Mouse (Mus musculus) midbrain, embryonic 14.5 days (tissue): ENCODE results near the gene Tent5b. TPM values are rescaled to one million over a fixed set of nuclear protein-coding genes. Genes with fewer than 3 reads are reported as not detected.

Experiments used
- ATAC-seq: fragments of 200-750 bp; cut with Nextera tagmentation; 2 replicates; pipeline ENCODE4 v1.8.0; 2017; ENCODE audit warnings: moderate number of reproducible peaks, moderate library complexity; ENCODE audit not compliant: low FRiP score, low TSS enrichment
- DNase-seq: peaks from one replicate; pipeline ENCODE4 v3.0.0-alpha.2; 2015
- H3K27ac ChIP-seq: fragments of 300-500 bp; sonication (generic); replicated peaks from 2 replicates; pipeline ENCODE4 v1.5.1; 2014; ENCODE audit warnings: mild to moderate bottlenecking, low read depth, low read length, moderate library complexity
- H3K27me3 ChIP-seq: fragments of 300-500 bp; sonication (generic); 2 replicates; pipeline ENCODE4 v1.6.1; 2014; ENCODE audit warnings: low read length, control low read depth, mixed read lengths; ENCODE audit not compliant: control insufficient read depth, insufficient read depth
- H3K36me3 ChIP-seq: fragments of 300-500 bp; sonication (generic); 2 replicates; pipeline ENCODE4 v1.6.1; 2014; ENCODE audit warnings: low read length, control low read depth; ENCODE audit not compliant: control insufficient read depth, insufficient read depth
- H3K4me1 ChIP-seq: fragments of 300-500 bp; sonication (generic); 2 replicates; pipeline ENCODE4 v1.6.1; 2014; ENCODE audit warnings: mild to moderate bottlenecking, antibody characterized with exemption, low read length, control low read depth; ENCODE audit not compliant: control insufficient read depth, insufficient read depth
- H3K4me2 ChIP-seq: fragments of 300-500 bp; sonication (generic); 2 replicates; pipeline ENCODE4 v1.6.1; 2014; ENCODE audit warnings: mild to moderate bottlenecking, low read length, moderate library complexity
- H3K4me3 ChIP-seq: fragments of 300-500 bp; sonication (generic); replicated peaks from 2 replicates; pipeline ENCODE4 v1.5.1; 2014; ENCODE audit warnings: low read depth, low read length
- H3K9ac ChIP-seq: fragments of 300-500 bp; sonication (generic); replicated peaks from 2 replicates; pipeline ENCODE4 v1.6.1; 2014; ENCODE audit warnings: mild to moderate bottlenecking, low read length, moderate library complexity
- H3K9me3 ChIP-seq: fragments of 300-500 bp; sonication (generic); 2 replicates; pipeline ENCODE4 v1.6.1; 2016; ENCODE audit warnings: low read length, control low read depth, mixed read lengths; ENCODE audit not compliant: control insufficient read depth
- WGBS: fragments of 180-500 bp; shearing (Covaris S2); extraction: QIAGEN DNeasy Blood & Tissue Kit; methylation state at CpG from one replicate; pipeline ENCODE4 v1.1.7; 2014; 5-methylcytosine and 5-hydroxymethylcytosine counted together
- polyA plus RNA-seq: library from polyadenylated mRNA; unstranded; fragments of >200 nt; fragmentation: Nextera tagmentation; extraction: Ambion mirVana; gene quantifications from 2 replicates; pipeline ENCODE4 v1.2.1, GENCODE M21; 2014

The Tent5b gene
- polyA plus RNA-seq: 0.09 and 0.15 TPM in 2 replicates

GRCm38 (mm10) chr4:133479458-133480184, at the start of gene Tent5b:
Gene Tent5b, plus strand, starts transcription at chr4:133480132.
- WGBS: 2% methylated on average over 29 of the region's 29 CpGs
- peaks cover 18% of the 10 kb centered on the region for H3K27me3 ChIP-seq
- H3K36me3 ChIP-seq: no peaks in the 10 kb centered on the region
- ATAC-seq: peak; percentile 98
- no peaks in the 10 kb centered on the region for H3K9me3 ChIP-seq
- H3K9ac ChIP-seq: no peak within 1 kb of the TSS
- peak; percentile 97 for DNase-seq
- 0 out of 2 replicates have a peak, but pooled peaks cover 5% of the 10 kb centered on the region for H3K4me1 ChIP-seq
- peak within 1 kb of the TSS; percentile 36 for H3K4me3 ChIP-seq
- H3K27ac ChIP-seq: no peak within 1 kb of the TSS
- peak within 1 kb of the TSS; percentile 46 for H3K4me2 ChIP-seq

- 20% methylated on average over 6 of the region's 6 CpGs for WGBS
- no peak for ATAC-seq
Observed at GRCm38 (mm10) chr4:133431508-133431907, 48.4 kb upstream of the Tent5b start.

DNA sequence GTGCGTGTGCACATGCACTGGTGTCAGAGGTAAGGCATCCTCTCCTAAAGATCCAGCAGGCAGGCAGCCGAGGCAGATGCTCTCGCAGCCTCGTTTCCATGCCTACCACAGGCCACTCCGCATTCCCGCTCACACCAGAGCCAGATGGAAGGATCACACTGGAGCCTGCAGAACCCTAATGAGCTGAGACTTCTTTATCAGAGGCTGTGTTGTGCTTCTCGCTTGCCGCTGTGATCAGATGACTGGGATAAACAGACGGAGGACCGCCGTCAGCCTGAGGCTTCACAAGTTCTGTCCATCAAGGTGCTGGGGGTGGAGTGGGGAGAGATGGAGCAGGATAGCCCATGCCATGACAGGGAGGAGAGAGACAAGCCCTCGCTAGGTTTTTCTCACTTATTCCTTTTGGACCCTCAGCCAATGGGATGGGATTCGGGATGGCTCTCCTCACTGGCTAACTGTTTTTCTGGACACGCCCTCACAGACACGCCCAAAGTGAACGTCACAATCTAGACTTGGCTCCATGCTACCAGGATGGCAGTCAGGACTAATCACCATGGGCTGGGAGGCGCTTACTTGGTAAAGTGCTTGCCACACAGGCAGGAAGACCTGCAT, 47.3 kb upstream of the Tent5b start:
- H3K27ac ChIP-seq: peak overlapping the region; percentile 55
- H3K9me3 ChIP-seq: no peaks in the 10 kb centered on the region
- WGBS: 17% methylated on average over 17 of the region's 17 CpGs
- H3K27me3 ChIP-seq: no peaks in the 10 kb centered on the region
- DNase-seq (peak; percentile 73), ATAC-seq (0 out of 2 replicates have a peak, but pooled peaks have one; percentile 8)
- no peaks in the 10 kb centered on the region for H3K36me3 ChIP-seq
- H3K4me3 ChIP-seq: no peak overlapping the region
- H3K4me1 ChIP-seq: peaks cover 6% of the 10 kb centered on the region; the same call in 1 of the 2 replicates
- H3K9ac ChIP-seq: no peak overlapping the region
- H3K4me2 ChIP-seq: peak overlapping the region; percentile 35

More at GRCm38 (mm10) chr4:133431508-133431907, 48.4 kb upstream of the Tent5b start:
- H3K4me2 ChIP-seq: no peak overlapping the region
- H3K9me3 ChIP-seq: no peaks in the 10 kb centered on the region
- H3K27me3 ChIP-seq: no peaks in the 10 kb centered on the region
- H3K4me3 ChIP-seq: no peak overlapping the region
- peaks cover 6% of the 10 kb centered on the region; the same call in 1 of the 2 replicates for H3K4me1 ChIP-seq
- H3K9ac ChIP-seq: no peak overlapping the region
- H3K27ac ChIP-seq: no peak overlapping the region
- H3K36me3 ChIP-seq: no peaks in the 10 kb centered on the region
- no peak for DNase-seq

- Histone ChIP-seq H3K4me2 (no peak overlapping the region), H3K9me3 (no peaks in the 10 kb centered on the region), H3K27me3 (no peaks in the 10 kb centered on the region), H3K4me1 (peaks cover 20% of the 10 kb centered on the region), H3K9ac (no peak overlapping the region), H3K27ac (no peak overlapping the region), H3K36me3 (no peaks in the 10 kb centered on the region), H3K4me3 (no peak overlapping the region)
- no peak for ATAC-seq
- WGBS: 94% methylated on average over 11 of the region's 11 CpGs
- DNase-seq: no peak
Observed at GRCm38 (mm10) chr4:133435921-133436320, 44.0 kb upstream of the Tent5b start.

GRCm38 (mm10) chr4:133439460-133440376, 40.2 kb upstream of the Tent5b start:
- Histone ChIP-seq H3K36me3 (no peaks in the 10 kb centered on the region), H3K9ac (peak overlapping the region; percentile 47), H3K4me3 (no peak overlapping the region), H3K4me1 (peaks cover 15% of the 10 kb centered on the region), H3K27me3 (no peaks in the 10 kb centered on the region), H3K4me2 (peak overlapping the region; percentile 50), H3K9me3 (no peaks in the 10 kb centered on the region), H3K27ac (peak overlapping the region; percentile 87)
- WGBS: 6% methylated on average over 17 of the region's 17 CpGs
- DNase-seq (peak; percentile 83), ATAC-seq (peak; percentile 77; the same call in 1 of the 2 replicates)

DNA sequence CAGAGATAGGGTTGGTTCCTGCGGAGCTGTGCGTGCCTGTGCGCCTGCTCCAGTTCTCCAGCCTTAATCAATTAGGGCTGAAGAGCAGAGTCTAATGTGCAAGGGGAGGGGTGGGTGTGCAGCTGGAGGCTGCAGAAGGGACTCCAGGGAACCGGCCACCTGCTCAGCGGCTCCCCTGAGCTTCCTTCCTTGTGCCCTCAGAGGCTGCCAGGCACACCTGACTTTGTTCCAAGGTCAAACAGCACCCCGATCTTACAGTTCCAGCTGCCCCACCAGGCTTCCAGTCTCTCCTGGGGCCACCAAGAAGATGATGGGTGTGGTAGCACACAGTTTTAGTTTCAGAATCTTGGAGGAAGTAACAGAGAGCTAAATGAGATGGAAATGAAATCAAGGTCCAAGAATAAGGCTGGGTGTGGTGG, 39.5 kb upstream of the Tent5b start:
- Histone ChIP-seq H3K4me1 (peaks cover 15% of the 10 kb centered on the region), H3K9ac (peak overlapping the region; percentile 47; the same call in 1 of the 2 replicates), H3K27me3 (no peaks in the 10 kb centered on the region), H3K27ac (peak overlapping the region; percentile 87), H3K4me2 (peak overlapping the region; percentile 50), H3K9me3 (no peaks in the 10 kb centered on the region), H3K4me3 (no peak overlapping the region), H3K36me3 (no peaks in the 10 kb centered on the region)
- DNase-seq (peak; percentile 63), ATAC-seq (peak; percentile 67; the same call in 1 of the 2 replicates)
- WGBS: 5% methylated on average over 6 of the region's 6 CpGs

GRCm38 (mm10) chr4:133442194-133442593, 37.7 kb upstream of the Tent5b start:
- Histone ChIP-seq H3K4me3 (no peak overlapping the region), H3K9me3 (no peaks in the 10 kb centered on the region), H3K36me3 (no peaks in the 10 kb centered on the region), H3K4me2 (no peak overlapping the region), H3K27me3 (no peaks in the 10 kb centered on the region), H3K9ac (no peak overlapping the region), H3K27ac (no peak overlapping the region), H3K4me1 (peaks cover 15% of the 10 kb centered on the region)
- ATAC-seq (no peak), DNase-seq (no peak)
- 39% methylated on average over 3 of the region's 3 CpGs for WGBS

DNA sequence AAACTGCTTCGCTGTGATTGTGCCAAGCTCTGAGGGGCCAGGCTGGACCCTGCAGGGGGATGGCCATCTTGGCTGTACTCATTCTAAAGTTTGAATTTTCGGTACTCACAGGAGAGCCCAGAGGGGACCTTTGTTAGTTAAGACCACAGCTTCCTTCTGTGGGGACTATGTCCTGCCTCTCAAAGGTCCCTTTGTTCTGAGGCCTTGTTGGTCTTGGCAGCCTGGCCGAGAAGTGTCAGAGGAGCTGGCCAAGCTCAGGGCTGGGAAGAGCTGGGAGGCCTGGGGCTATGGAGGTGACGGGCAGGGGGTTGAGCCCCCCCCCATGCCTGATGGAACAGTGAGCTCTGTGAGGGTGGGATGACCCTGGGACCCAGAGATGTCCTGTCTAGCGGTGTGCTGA, 36.8 kb upstream of the Tent5b start:
- Histone ChIP-seq H3K4me2 (no peak overlapping the region), H3K9me3 (no peaks in the 10 kb centered on the region), H3K4me1 (peaks cover 15% of the 10 kb centered on the region), H3K9ac (no peak overlapping the region), H3K27ac (0 out of 2 replicates have a peak overlapping the region, but pooled peaks have one; percentile 20), H3K4me3 (no peak overlapping the region), H3K27me3 (no peaks in the 10 kb centered on the region), H3K36me3 (no peaks in the 10 kb centered on the region)
- WGBS: 47% methylated on average over 5 of the region's 5 CpGs
- ATAC-seq (no peak), DNase-seq (peak; percentile 32)
